Mouse (Mus musculus) midbrain, embryonic 12.5 days (tissue): ENCODE data around the gene Olfml1. TPM values are rescaled to one million over a fixed set of nuclear protein-coding genes. Genes with fewer than 3 reads are reported as not detected.

ENCODE experiments used
- ATAC-seq: fragments of 200-750 bp; cut with Nextera tagmentation; 2 replicates; pipeline ENCODE4 v1.8.0; 2017; ENCODE audit warnings: low read depth, moderate TSS enrichment, moderate library complexity; ENCODE audit not compliant: low FRiP score
- H3K27ac ChIP-seq: fragments of 300-500 bp; sonication (generic); replicated peaks from 2 replicates; pipeline ENCODE4 v1.5.1; 2016; ENCODE audit warnings: mild to moderate bottlenecking
- H3K27me3 ChIP-seq: fragments of 300-500 bp; sonication (generic); 2 replicates; pipeline ENCODE4 v1.6.1; 2016; ENCODE audit warnings: mild to moderate bottlenecking
- H3K36me3 ChIP-seq: fragments of 300-500 bp; sonication (generic); 2 replicates; pipeline ENCODE4 v1.6.1; 2016
- H3K4me1 ChIP-seq: fragments of 300-500 bp; sonication (generic); 2 replicates; pipeline ENCODE4 v1.6.1; 2016
- H3K4me2 ChIP-seq: fragments of 300-500 bp; sonication (generic); replicated peaks from 2 replicates; pipeline ENCODE4 v1.6.1; 2016; ENCODE audit warnings: mild to moderate bottlenecking, moderate library complexity
- H3K4me3 ChIP-seq: fragments of 300-500 bp; sonication (generic); 2 replicates; pipeline ENCODE4 v1.5.1; 2016; ENCODE audit warnings: mild to moderate bottlenecking
- H3K9ac ChIP-seq: fragments of 300-500 bp; sonication (generic); replicated peaks from 2 replicates; pipeline ENCODE4 v1.6.1; 2016; ENCODE audit warnings: mild to moderate bottlenecking, moderate library complexity
- H3K9me3 ChIP-seq: fragments of 300-500 bp; sonication (generic); 2 replicates; pipeline ENCODE4 v1.6.1; 2016; ENCODE audit warnings: mild to moderate bottlenecking
- WGBS: fragments of 180-500 bp; shearing (Covaris S2); methylation state at CpG from one replicate; pipeline ENCODE4 v1.1.7; 2016; 5-methylcytosine and 5-hydroxymethylcytosine counted together
- polyA plus RNA-seq: library from polyadenylated mRNA; unstranded; fragments of >200 nt; fragmentation: Nextera tagmentation; extraction: Ambion mirVana; gene quantifications from 2 replicates; pipeline ENCODE4 v1.2.1, GENCODE M21; 2016

Gene Olfml1
- polyA plus RNA-seq, 1 experiment from 2014 or later: 8.6 TPM

- H3K36me3 ChIP-seq: no peaks in the 10 kb centered on the region
- no peak overlapping the region for H3K4me2 ChIP-seq
- H3K9me3 ChIP-seq: no peaks in the 10 kb centered on the region
- no peaks in the 10 kb centered on the region for H3K4me1 ChIP-seq
- 65% methylated on average over 3 of the region's 3 CpGs for WGBS
- no peak overlapping the region for H3K4me3 ChIP-seq
- H3K27ac ChIP-seq: no peak overlapping the region
- H3K27me3 ChIP-seq: no peaks in the 10 kb centered on the region
- H3K9ac ChIP-seq: no peak overlapping the region
- ATAC-seq: no peak
Observed at GRCm38 (mm10) chr7:107624432-107624831, 57.2 kb downstream of the Olfml1 start.

- no peak within 1 kb of the TSS for H3K27ac ChIP-seq
- no peaks in the 10 kb centered on the region for H3K9me3 ChIP-seq
- H3K36me3 ChIP-seq: no peaks in the 10 kb centered on the region
- no peak within 1 kb of the TSS for H3K4me3 ChIP-seq
- no peak within 1 kb of the TSS for H3K9ac ChIP-seq
- WGBS: 86% methylated on average over 2 of the region's 2 CpGs
- H3K4me1 ChIP-seq: no peaks in the 10 kb centered on the region
- no peak within 1 kb of the TSS for H3K4me2 ChIP-seq
- no peak for ATAC-seq
- H3K27me3 ChIP-seq: no peaks in the 10 kb centered on the region
Observed at GRCm38 (mm10) chr7:107625061-107625460, 57.8 kb downstream of the Olfml1 start, which contains the start of gene 5330417H12Rik. Gene 5330417H12Rik (minus strand): TSS chr7:107625161.

- 84% methylated on average over 6 of the region's 6 CpGs for WGBS
- Histone ChIP-seq H3K36me3 (no peaks in the 10 kb centered on the region), H3K4me3 (no peak overlapping the region), H3K27ac (no peak overlapping the region), H3K27me3 (no peaks in the 10 kb centered on the region), H3K9ac (no peak overlapping the region), H3K4me1 (no peaks in the 10 kb centered on the region), H3K4me2 (no peak overlapping the region), H3K9me3 (no peaks in the 10 kb centered on the region)
- no peak for ATAC-seq
Observed at GRCm38 (mm10) chr7:107625781-107626180, 58.5 kb downstream of the Olfml1 start.

DNA sequence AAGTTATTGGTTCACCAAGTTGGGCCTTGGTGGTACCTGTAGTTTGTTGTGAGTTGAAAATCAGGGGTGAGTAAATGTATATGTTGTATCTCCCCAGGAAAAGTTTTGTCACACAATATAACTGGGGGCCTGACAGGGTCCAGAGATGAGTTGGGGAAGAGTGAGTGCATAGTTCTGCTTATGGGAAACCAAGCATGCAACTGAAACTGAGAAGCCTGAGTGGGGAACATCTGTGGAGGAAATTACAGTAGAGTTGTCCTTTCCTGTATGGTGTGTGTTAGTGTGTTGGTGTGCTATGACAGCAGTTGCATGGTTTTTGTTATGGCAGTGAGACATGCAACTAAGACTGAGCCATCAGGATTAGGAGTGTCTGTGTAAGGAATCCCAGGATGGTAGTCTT, 61.1 kb downstream of the Olfml1 start:
- ATAC-seq: no peak
- no peak overlapping the region for H3K4me3 ChIP-seq
- no peaks in the 10 kb centered on the region for H3K36me3 ChIP-seq
- H3K4me1 ChIP-seq: no peaks in the 10 kb centered on the region
- no peaks in the 10 kb centered on the region for H3K9me3 ChIP-seq
- H3K27ac ChIP-seq: no peak overlapping the region
- no peak overlapping the region for H3K4me2 ChIP-seq
- no peak overlapping the region for H3K9ac ChIP-seq
- H3K27me3 ChIP-seq: no peaks in the 10 kb centered on the region

DNA sequence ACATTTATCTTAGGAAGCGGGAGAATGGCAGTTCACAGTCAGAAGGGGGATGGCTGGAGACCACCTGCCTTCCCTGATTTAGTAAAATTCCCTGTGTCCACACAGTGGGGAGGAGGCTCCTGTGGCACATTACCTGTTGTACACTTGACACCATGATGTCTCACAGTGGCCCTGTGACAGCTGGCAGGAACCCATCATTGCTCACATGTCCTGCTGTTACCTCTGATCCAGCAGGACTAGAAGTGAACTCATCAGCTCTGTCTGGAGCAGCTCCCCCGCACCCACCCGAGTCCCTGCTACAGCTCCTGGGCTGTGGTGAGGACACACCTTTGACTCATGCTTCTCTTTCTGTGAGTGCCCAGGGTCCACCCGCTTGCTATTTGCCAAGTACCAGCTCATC, 66.0 kb downstream of the Olfml1 start:
- H3K9ac ChIP-seq: no peak overlapping the region
- H3K4me2 ChIP-seq: no peak overlapping the region
- ATAC-seq: no peak
- no peaks in the 10 kb centered on the region for H3K36me3 ChIP-seq
- no peaks in the 10 kb centered on the region for H3K27me3 ChIP-seq
- H3K4me1 ChIP-seq: no peaks in the 10 kb centered on the region
- H3K27ac ChIP-seq: no peak overlapping the region
- WGBS: 92% methylated on average over 4 of the region's 4 CpGs
- H3K9me3 ChIP-seq: no peaks in the 10 kb centered on the region
- no peak overlapping the region for H3K4me3 ChIP-seq

GRCm38 (mm10) chr7:107637398-107637797, 70.2 kb downstream of the Olfml1 start:
- ATAC-seq: no peak
- no peaks in the 10 kb centered on the region for H3K27me3 ChIP-seq
- H3K27ac ChIP-seq: no peak overlapping the region
- no peak overlapping the region for H3K9ac ChIP-seq
- WGBS: 85% methylated on average over 7 of the region's 7 CpGs
- H3K4me1 ChIP-seq: no peaks in the 10 kb centered on the region
- H3K4me2 ChIP-seq: no peak overlapping the region
- no peak overlapping the region for H3K4me3 ChIP-seq
- no peaks in the 10 kb centered on the region for H3K36me3 ChIP-seq
- no peaks in the 10 kb centered on the region for H3K9me3 ChIP-seq

GRCm38 (mm10) chr7:107638026-107638425, 70.8 kb downstream of the Olfml1 start:
- Histone ChIP-seq H3K36me3 (no peaks in the 10 kb centered on the region), H3K9me3 (no peaks in the 10 kb centered on the region), H3K4me3 (no peak overlapping the region), H3K27ac (no peak overlapping the region), H3K9ac (no peak overlapping the region), H3K4me2 (no peak overlapping the region), H3K27me3 (no peaks in the 10 kb centered on the region), H3K4me1 (no peaks in the 10 kb centered on the region)
- WGBS: 90% methylated on average over 5 of the region's 5 CpGs
- no peak for ATAC-seq

Other genes starting within 250 kb of the Olfml1 start
- gene Syt9, start 196.7 kb upstream of the Olfml1 start, polyA plus RNA-seq: 4.9 and 5.1 TPM in 2 replicates
- 2.3 and 3.2 TPM in 2 replicates for gene Ppfibp2, start 27.8 kb downstream of the Olfml1 start, polyA plus RNA-seq
- not detected in 2 replicates for gene 5330417H12Rik, start 57.7 kb downstream of the Olfml1 start, polyA plus RNA-seq
- 0.30 and 0.34 TPM in 2 replicates for gene Cyb5r2, start 190.6 kb downstream of the Olfml1 start, polyA plus RNA-seq
- not detected in 2 replicates for gene Ovch2, start 233.8 kb downstream of the Olfml1 start, polyA plus RNA-seq
- gene Olfr467, start 244.8 kb downstream of the Olfml1 start, polyA plus RNA-seq: not detected in 2 replicates